Mouse (Mus musculus): Measurements from ENCODE around the gene Ccr1. TPM values are rescaled to one million over a fixed set of nuclear protein-coding genes. Genes with fewer than 3 reads are reported as not detected.
"Not testable (repeated sequence)": the region's sequence is repeated elsewhere in the genome, so short reads cannot be mapped to it uniquely, and the experiment has no call there.

The Ccr1 gene
- total and polyA plus RNA-seq, 3 experiments = 0.03 to 3.9 (median 2.2) TPM

- Histone ChIP-seq H3K4me1 (ENCODE audit: insufficient read depth, low read depth, low read length) (peaks cover 38% of the 10 kb centered on the region), H3K4me3 (ENCODE audit: low read depth, low read length) (no peak within 1 kb of the TSS), H3K27me3 (ENCODE audit: insufficient read depth, low read length) (no peaks in the 10 kb centered on the region), H3K36me3 (replicated peaks) (no peaks in the 10 kb centered on the region), H3K9me3 (replicated peaks) (no peaks in the 10 kb centered on the region)
- TF ChIP-seq CTCF (IDR thresholded peaks at IDR 0.05; ENCODE audit: low read depth, low read length) = no peak
- DNase-seq (ENCODE audit: low spot score) = no peak
- no peak for ATAC-seq (ENCODE audit: extremely low read depth, insufficient number of reproducible peaks, low FRiP score, poor library complexity, severe bottlenecking)
These were observed 9.8 kb upstream of the Ccr1 start, which contains the start of gene Ccr1l1 for GRCm38 (mm10) chr9:123978308-123978707. Ccr1l1 (minus strand) TSS chr9:123978408.

- TF ChIP-seq CTCF (IDR thresholded peaks at IDR 0.05; ENCODE audit: low read depth, low read length) (no peak), POLR2AphosphoS5 (IDR thresholded peaks at IDR 0.05; ENCODE audit: insufficient replicate concordance, low read depth, low read length) (no peak), GATA1 (IDR thresholded peaks at IDR 0.05; ENCODE audit: borderline replicate concordance, low read length) (no peak)
- DNase-seq (ENCODE audit: low spot score) (no peak), ATAC-seq (ENCODE audit: extremely low read depth, insufficient number of reproducible peaks, low FRiP score, poor library complexity, severe bottlenecking) (no peak)
- Histone ChIP-seq H3K36me3 (replicated peaks) (no peaks in the 10 kb centered on the region), H3K4me3 (ENCODE audit: low read depth, low read length) (no peak overlapping the region), H3K4me1 (ENCODE audit: insufficient read depth, low read depth, low read length) (peaks cover 28% of the 10 kb centered on the region), H3K27me3 (ENCODE audit: insufficient read depth, low read length) (no peaks in the 10 kb centered on the region), H3K9me3 (replicated peaks) (no peaks in the 10 kb centered on the region)
These were observed 8.6 kb upstream of the Ccr1 start for GRCm38 (mm10) chr9:123976876-123977663.

GRCm38 (mm10) chr9:123975630-123976029 lies 7.1 kb upstream of the Ccr1 start:
- Histone ChIP-seq H3K4me1 (ENCODE audit: insufficient read depth, low read depth, low read length) (peaks cover 19% of the 10 kb centered on the region; the same call in 1 of the 2 replicates), H3K9me3 (replicated peaks) (no peaks in the 10 kb centered on the region), H3K36me3 (replicated peaks) (no peaks in the 10 kb centered on the region), H3K4me3 (ENCODE audit: low read depth, low read length) (no peak overlapping the region), H3K27me3 (ENCODE audit: insufficient read depth, low read length) (no peaks in the 10 kb centered on the region)
- DNase-seq (ENCODE audit: low spot score) = no peak
- no peak for ATAC-seq (ENCODE audit: extremely low read depth, insufficient number of reproducible peaks, low FRiP score, poor library complexity, severe bottlenecking)
- TF ChIP-seq TAL1 (conservative IDR thresholded peaks at IDR 0.05; ENCODE audit: low read depth, low read length) (no peak), GATA2 (IDR thresholded peaks at IDR 0.05; ENCODE audit: borderline replicate concordance, low read depth, low read length) (no peak), CTCF (IDR thresholded peaks at IDR 0.05; ENCODE audit: low read depth, low read length) (no peak)

- DNase-seq (ENCODE audit: low spot score); H3K9me3 ChIP-seq (replicated peaks); H3K27me3 ChIP-seq (ENCODE audit: insufficient read depth, low read length); H3K4me3 ChIP-seq (ENCODE audit: low read depth, low read length); H3K36me3 ChIP-seq (replicated peaks): not testable (repeated sequence)
- TF ChIP-seq TAL1 (conservative IDR thresholded peaks at IDR 0.05; ENCODE audit: low read depth, low read length) = peak; percentile 20; the same call in 1 of the 2 replicates
- ATAC-seq (ENCODE audit: extremely low read depth, insufficient number of reproducible peaks, low FRiP score, poor library complexity, severe bottlenecking) = peak; percentile 85
- H3K4me1 ChIP-seq (ENCODE audit: insufficient read depth, low read depth, low read length) = peaks cover 24% of the 10 kb centered on the region
These were observed 1.5 kb downstream of the Ccr1 start for GRCm38 (mm10) chr9:123966858-123967495.

GRCm38 (mm10) chr9:123964776-123965175 lies 3.7 kb downstream of the Ccr1 start:
- Histone ChIP-seq H3K4me3 (ENCODE audit: low read depth, low read length) (no peak overlapping the region), H3K9me3 (replicated peaks) (no peaks in the 10 kb centered on the region), H3K27me3 (ENCODE audit: insufficient read depth, low read length) (no peaks in the 10 kb centered on the region), H3K4me1 (ENCODE audit: insufficient read depth, low read depth, low read length) (peaks cover 29% of the 10 kb centered on the region), H3K36me3 (replicated peaks) (no peaks in the 10 kb centered on the region)
- DNase-seq (ENCODE audit: low spot score) (no peak), ATAC-seq (ENCODE audit: extremely low read depth, insufficient number of reproducible peaks, low FRiP score, poor library complexity, severe bottlenecking) (no peak)
- TF ChIP-seq POLR2AphosphoS5 (IDR thresholded peaks at IDR 0.05; ENCODE audit: insufficient replicate concordance, low read depth, low read length) = no peak
- no peak for TF ChIP-seq TAL1 (conservative IDR thresholded peaks at IDR 0.05; ENCODE audit: low read depth, low read length)
- no peak for TF ChIP-seq GATA1 (IDR thresholded peaks at IDR 0.05; ENCODE audit: borderline replicate concordance, low read length)
- no peak for TF ChIP-seq CTCF (IDR thresholded peaks at IDR 0.05; ENCODE audit: low read depth, low read length)
- TF ChIP-seq GATA2 (IDR thresholded peaks at IDR 0.05; ENCODE audit: borderline replicate concordance, low read depth, low read length) = no peak

GRCm38 (mm10) chr9:123960161-123960560 lies 8.3 kb downstream of the Ccr1 start:
- no peaks in the 10 kb centered on the region for H3K36me3 ChIP-seq (replicated peaks)
- H3K27me3 ChIP-seq (ENCODE audit: insufficient read depth, low read length) = no peaks in the 10 kb centered on the region
- H3K4me1 ChIP-seq (ENCODE audit: insufficient read depth, low read depth, low read length) = peaks cover 34% of the 10 kb centered on the region
- no peak for TF ChIP-seq POLR2AphosphoS5 (IDR thresholded peaks at IDR 0.05; ENCODE audit: insufficient replicate concordance, low read depth, low read length)
- no peak for TF ChIP-seq TAL1 (conservative IDR thresholded peaks at IDR 0.05; ENCODE audit: low read depth, low read length)
- no peak for TF ChIP-seq GATA2 (IDR thresholded peaks at IDR 0.05; ENCODE audit: borderline replicate concordance, low read depth, low read length)
- TF ChIP-seq GATA1 (IDR thresholded peaks at IDR 0.05; ENCODE audit: borderline replicate concordance, low read length) = no peak
- no peak for TF ChIP-seq CTCF (IDR thresholded peaks at IDR 0.05; ENCODE audit: low read depth, low read length)
- no peak overlapping the region for H3K4me3 ChIP-seq (ENCODE audit: low read depth, low read length)
- no peaks in the 10 kb centered on the region for H3K9me3 ChIP-seq (replicated peaks)
- ATAC-seq (ENCODE audit: extremely low read depth, insufficient number of reproducible peaks, low FRiP score, poor library complexity, severe bottlenecking) (no peak), DNase-seq (ENCODE audit: low spot score) (no peak)
